Mouse (Mus musculus) cortical plate, adult 2 months (tissue): ENCODE results near the gene Dtx2.

ENCODE experiments used
- CTCF ChIP-seq: fragments of 200-500 bp; IDR thresholded peaks from 2 replicates; pipeline ENCODE4 v1.5.1; 2011; ENCODE audit warnings: mild to moderate bottlenecking, control low read depth, low read length; ENCODE audit not compliant: insufficient read depth; ENCODE audit errors: extremely low read depth
- POLR2A ChIP-seq: fragments of 200-500 bp; IDR thresholded peaks from 2 replicates; pipeline ENCODE4 v1.6.1; 2011; ENCODE audit warnings: mild to moderate bottlenecking, low read length, control low read depth; ENCODE audit not compliant: insufficient read depth; ENCODE audit errors: extremely low read depth

- TF ChIP-seq CTCF (0 out of 2 replicates have a peak, but pooled peaks have one; percentile 5), POLR2A (no peak)
Measured at GRCm38 (mm10) chr5:135966866-135967265, 27.7 kb upstream of the Dtx2 start.
